Mouse (Mus musculus) CH12.LX (cell line): ENCODE data around the gene Pla2g10.
A peak's percentile ranks its signal among the peaks of the same experiment; 100 is the strongest.

Experiments
- CHD1 ChIP-seq: IDR thresholded peaks from 2 replicates; pipeline ENCODE4 v1.6.1; 2012; ENCODE audit warnings: low read depth, low read length, improper control_type of control experiment, inconsistent platforms
- CTCF ChIP-seq, 2 experiments: IDR thresholded peaks in 1 of 2; conservative IDR thresholded peaks in 1 of 2; 2 replicates each; pipeline ENCODE4 v1.5.1; 2011 to 2012; ENCODE audit warnings: low read depth in 2 of 2, low read length in 2 of 2, improper control_type of control experiment in 1 of 2, inconsistent platforms in 1 of 2, mild to moderate bottlenecking in 1 of 2, moderate library complexity in 1 of 2
- E2F4 ChIP-seq: IDR thresholded peaks from 2 replicates; pipeline ENCODE4 v1.6.1; 2011; ENCODE audit warnings: low read depth, low read length, improper control_type of control experiment; ENCODE audit not compliant: insufficient replicate concordance
- HCFC1 ChIP-seq: IDR thresholded peaks from 2 replicates; pipeline ENCODE4 v1.6.1; 2012; ENCODE audit warnings: low read depth, mild to moderate bottlenecking, inconsistent platforms, low read length, improper control_type of control experiment
- IRF4 ChIP-seq: IDR thresholded peaks from 2 replicates; pipeline ENCODE4 v1.6.1; 2014; ENCODE audit warnings: low read depth, mild to moderate bottlenecking, inconsistent platforms, low read length, improper control_type of control experiment
- MAFK ChIP-seq: IDR thresholded peaks from 2 replicates; pipeline ENCODE4 v1.6.1; 2011; ENCODE audit warnings: low read length, improper control_type of control experiment; ENCODE audit not compliant: insufficient replicate concordance
- MAX ChIP-seq: IDR thresholded peaks from 2 replicates; pipeline ENCODE4 v1.6.1; 2011; ENCODE audit warnings: low read length, improper control_type of control experiment
- NELFE ChIP-seq: IDR thresholded peaks from 2 replicates; pipeline ENCODE4 v1.6.1; 2011; ENCODE audit warnings: low read depth, low read length, improper control_type of control experiment
- NRF1 ChIP-seq: IDR thresholded peaks from 2 replicates; pipeline ENCODE4 v1.6.1; 2014; ENCODE audit warnings: low read depth, mild to moderate bottlenecking, inconsistent platforms, low read length, improper control_type of control experiment, moderate library complexity
- POLR2A ChIP-seq: IDR thresholded peaks from 2 replicates; pipeline ENCODE4 v1.6.1; 2011; ENCODE audit warnings: low read depth, mild to moderate bottlenecking, improper control_type of control experiment, low read length
- SMC3 ChIP-seq: IDR thresholded peaks from 2 replicates; pipeline ENCODE4 v1.6.1; 2011; ENCODE audit warnings: low read depth, low read length, improper control_type of control experiment
- USF2 ChIP-seq: conservative IDR thresholded peaks from 2 replicates; pipeline ENCODE4 v1.6.1; 2011; ENCODE audit warnings: low read depth, low read length, improper control_type of control experiment
- ZKSCAN1 ChIP-seq: IDR thresholded peaks from 2 replicates; pipeline ENCODE4 v1.6.1; 2012; ENCODE audit warnings: low read depth, inconsistent platforms, low read length, improper control_type of control experiment, borderline replicate concordance

- TF ChIP-seq MAFK (no peak), USF2 (no peak), CHD1 (no peak), ZKSCAN1 (no peak), IRF4 (no peak), CTCF (conservative IDR thresholded peaks at IDR 0.05 in 1 of 2, IDR thresholded peaks at IDR 0.05 in 1 of 2; ENCODE audit: low read depth in 2 of 2, low read length in 2 of 2) (peak in 1 of 2 experiments; percentile 38; a peak in 2 of 4 replicates), SMC3 (no peak), NRF1 (no peak), POLR2A (no peak), MAX (no peak), E2F4 (no peak), HCFC1 (no peak), NELFE (no peak)
Observed at GRCm38 (mm10) chr16:13740844-13741243, 10.1 kb upstream of the Pla2g10 start.
